Mouse (Mus musculus): ENCODE measurements around the gene Vmn1r65.
"Not testable (repeated sequence)": the region's sequence is repeated elsewhere in the genome, so short reads cannot be mapped to it uniquely, and the experiment has no call there.

The Vmn1r65 gene

GRCm38 (mm10) chr7:6010910-6011309 lies at the start of gene Vmn1r65:
Vmn1r65 (minus strand) TSS chr7:6011010.
- DNase-seq (ENCODE audit: low read depth, low spot score) = no peak

- DNase-seq (ENCODE audit: low read depth, low spot score) = no peak
Measured at GRCm38 (mm10) chr7:6044861-6045260, 34.1 kb upstream of the Vmn1r65 start, which contains the start of gene Nlrp4c. Nlrp4c (plus strand) TSS chr7:6045161.

- not testable (repeated sequence) for DNase-seq (ENCODE audit: low read depth, low spot score)
Measured at GRCm38 (mm10) chr7:5982426-5982825, 28.4 kb downstream of the Vmn1r65 start.

GRCm38 (mm10) chr7:5972546-5972945 lies 38.3 kb downstream of the Vmn1r65 start:
- DNase-seq (ENCODE audit: low read depth, low spot score) = not testable (repeated sequence)

All from brain, adult 2 months (tissue).